Mouse (Mus musculus): ENCODE results near the gene Det1. TPM values are rescaled to one million over a fixed set of nuclear protein-coding genes. Genes with fewer than 3 reads are reported as not detected.

Det1 gene
- polyA plus RNA-seq, 1 experiment from 2014 or later: 11.3 TPM

DNA sequence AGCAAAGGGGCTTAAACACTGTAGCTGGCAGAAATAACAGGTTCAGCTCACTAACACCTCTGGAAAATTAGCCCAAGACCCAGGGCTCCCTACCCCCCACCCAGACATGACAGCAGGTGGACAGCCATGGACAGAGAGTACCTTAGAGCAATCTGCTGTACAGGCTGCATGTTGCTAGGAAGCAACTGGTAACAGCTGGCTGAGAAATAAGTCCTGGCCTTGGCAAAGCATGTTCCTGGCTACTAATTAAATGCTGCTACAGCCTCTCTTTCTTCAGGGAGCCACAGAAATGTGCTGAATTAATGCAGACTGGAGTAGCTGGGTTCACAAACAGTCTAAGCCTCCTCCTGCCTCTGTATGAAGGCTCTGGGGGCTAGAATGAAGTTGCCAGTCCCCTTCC is 32.3 kb downstream of the Det1 start:
- Histone ChIP-seq H3K9me3 (ENCODE audit: control insufficient read depth, low read length) (no peaks in the 10 kb centered on the region), H3K36me3 (ENCODE audit: control insufficient read depth, insufficient read depth, low read length) (no peaks in the 10 kb centered on the region), H3K4me1 (ENCODE audit: control insufficient read depth in 2 of 2, insufficient read depth in 2 of 2, low read length in 2 of 2) (peaks cover 0 to 4% of the 10 kb centered on the region in 2 experiments; a peak in 2 of 4 replicates), H3K4me2 (ENCODE audit: low read length) (no peak overlapping the region), H3K27ac (replicated peaks in 1 of 2; ENCODE audit: control insufficient read depth in 1 of 2, insufficient read depth in 1 of 2, low read depth in 2 of 2, low read length in 2 of 2) (no peak overlapping the region), H3K9ac (ENCODE audit: low read length) (no peak overlapping the region), H3K4me3 (ENCODE audit: control insufficient read depth in 1 of 2, insufficient read depth in 1 of 2, low read depth in 1 of 2, low read length in 2 of 2) (no peak overlapping the region), H3K27me3 (ENCODE audit: control insufficient read depth, insufficient read depth, low read length) (no peaks in the 10 kb centered on the region)
- no peak for ATAC-seq (ENCODE audit: insufficient number of reproducible peaks, insufficient read depth, low FRiP score, low read depth)

DNA sequence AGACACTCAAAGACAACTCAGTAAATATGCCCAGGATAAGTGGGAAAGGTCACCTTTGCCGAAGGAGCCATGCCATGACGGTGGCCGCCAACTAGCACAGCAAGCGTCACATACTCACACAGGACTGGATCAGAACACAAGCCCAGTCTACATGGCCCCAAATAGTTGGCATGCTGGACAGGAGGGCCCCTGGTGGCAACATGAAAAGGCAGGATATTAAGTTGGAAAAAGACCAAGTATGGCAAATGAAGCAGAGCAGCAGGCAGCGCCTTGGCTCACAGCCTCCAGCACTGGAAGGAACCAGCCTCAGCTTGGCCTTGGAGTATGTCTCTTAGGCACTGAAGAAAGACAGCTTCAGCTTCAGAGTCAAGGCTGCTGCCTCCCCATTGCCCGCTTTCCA is 33.3 kb downstream of the Det1 start:
- peaks cover 0 to 4% of the 10 kb centered on the region in 2 experiments; a peak in 2 of 4 replicates for H3K4me1 ChIP-seq (ENCODE audit: control insufficient read depth in 2 of 2, insufficient read depth in 2 of 2, low read length in 2 of 2)
- ATAC-seq (ENCODE audit: insufficient number of reproducible peaks, insufficient read depth, low FRiP score, low read depth): no peak
- 79% methylated on average over 6 of the region's 6 CpGs for WGBS

DNA sequence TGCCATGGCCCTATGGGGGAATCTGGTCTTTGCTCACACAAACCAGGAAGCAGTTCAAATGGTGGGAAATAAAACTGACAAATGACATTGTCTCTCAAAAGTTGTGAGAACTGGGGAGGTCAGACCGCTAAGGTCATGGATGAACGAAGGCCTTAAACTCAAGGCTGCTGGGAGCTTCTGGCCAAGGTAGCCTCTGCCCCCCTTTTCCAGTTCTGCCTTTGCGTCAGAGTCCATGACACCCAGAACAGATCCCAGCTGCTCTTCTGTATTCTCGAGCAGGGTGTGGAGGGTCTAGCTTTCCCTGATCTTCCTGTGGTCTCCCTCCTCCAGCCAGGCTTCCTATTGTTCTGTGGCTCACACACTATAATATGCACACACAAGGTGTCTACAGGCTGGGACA is 39.9 kb downstream of the Det1 start:
- Histone ChIP-seq H3K4me2 (ENCODE audit: low read length) (no peak overlapping the region), H3K36me3 (ENCODE audit: control insufficient read depth, insufficient read depth, low read length) (no peaks in the 10 kb centered on the region), H3K27ac (replicated peaks in 1 of 2; ENCODE audit: control insufficient read depth in 1 of 2, insufficient read depth in 1 of 2, low read depth in 2 of 2, low read length in 2 of 2) (no peak overlapping the region), H3K4me3 (ENCODE audit: control insufficient read depth in 1 of 2, insufficient read depth in 1 of 2, low read depth in 1 of 2, low read length in 2 of 2) (no peak overlapping the region), H3K9ac (ENCODE audit: low read length) (no peak overlapping the region), H3K4me1 (ENCODE audit: control insufficient read depth in 2 of 2, insufficient read depth in 2 of 2, low read length in 2 of 2) (no peaks in the 10 kb centered on the region), H3K9me3 (ENCODE audit: control insufficient read depth, low read length) (no peaks in the 10 kb centered on the region), H3K27me3 (ENCODE audit: control insufficient read depth, insufficient read depth, low read length) (no peaks in the 10 kb centered on the region)
- 74% methylated on average over 4 of the region's 4 CpGs for WGBS
- no peak for ATAC-seq (ENCODE audit: insufficient number of reproducible peaks, insufficient read depth, low FRiP score, low read depth)

More for the DNA sequence above, 33.3 kb downstream of the Det1 start:
- Histone ChIP-seq H3K9me3 (ENCODE audit: control insufficient read depth, low read length) (no peaks in the 10 kb centered on the region), H3K4me2 (ENCODE audit: low read length) (no peak overlapping the region), H3K27me3 (ENCODE audit: control insufficient read depth, insufficient read depth, low read length) (no peaks in the 10 kb centered on the region), H3K4me3 (ENCODE audit: control insufficient read depth in 1 of 2, insufficient read depth in 1 of 2, low read depth in 1 of 2, low read length in 2 of 2) (no peak overlapping the region), H3K36me3 (ENCODE audit: control insufficient read depth, insufficient read depth, low read length) (no peaks in the 10 kb centered on the region), H3K27ac (replicated peaks in 1 of 2; ENCODE audit: control insufficient read depth in 1 of 2, insufficient read depth in 1 of 2, low read depth in 2 of 2, low read length in 2 of 2) (no peak overlapping the region), H3K9ac (ENCODE audit: low read length) (no peak overlapping the region)

DNA sequence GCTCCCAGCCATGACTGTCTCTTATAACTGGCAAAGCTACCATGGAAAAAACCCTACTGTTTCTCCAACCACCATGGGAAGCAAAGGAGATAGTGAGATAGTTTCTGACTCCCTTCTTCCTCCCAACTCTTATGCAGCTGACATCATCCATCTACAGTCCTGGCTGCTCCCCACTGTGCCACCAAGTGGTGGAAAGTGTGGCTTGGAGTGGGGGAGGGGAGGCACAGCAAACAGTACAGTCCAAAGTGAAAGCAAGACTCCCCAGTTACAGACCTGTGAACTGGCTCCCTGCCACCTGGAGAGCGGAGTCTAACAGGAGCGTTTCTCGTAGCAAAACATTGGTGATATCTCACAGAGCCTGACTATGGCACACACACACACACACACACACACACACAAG is 43.2 kb downstream of the Det1 start:
- Histone ChIP-seq H3K4me1 (ENCODE audit: control insufficient read depth in 2 of 2, insufficient read depth in 2 of 2, low read length in 2 of 2) (no peaks in the 10 kb centered on the region), H3K36me3 (ENCODE audit: control insufficient read depth, insufficient read depth, low read length) (no peaks in the 10 kb centered on the region), H3K9ac (ENCODE audit: low read length) (no peak overlapping the region), H3K9me3 (ENCODE audit: control insufficient read depth, low read length) (no peaks in the 10 kb centered on the region), H3K4me2 (ENCODE audit: low read length) (no peak overlapping the region), H3K27ac (replicated peaks in 1 of 2; ENCODE audit: control insufficient read depth in 1 of 2, insufficient read depth in 1 of 2, low read depth in 2 of 2, low read length in 2 of 2) (no peak overlapping the region), H3K4me3 (ENCODE audit: control insufficient read depth in 1 of 2, insufficient read depth in 1 of 2, low read depth in 1 of 2, low read length in 2 of 2) (no peak overlapping the region), H3K27me3 (ENCODE audit: control insufficient read depth, insufficient read depth, low read length) (peaks cover 13% of the 10 kb centered on the region)
- ATAC-seq (ENCODE audit: insufficient number of reproducible peaks, insufficient read depth, low FRiP score, low read depth): no peak
- 55% methylated on average over 3 of the region's 3 CpGs for WGBS

DNA sequence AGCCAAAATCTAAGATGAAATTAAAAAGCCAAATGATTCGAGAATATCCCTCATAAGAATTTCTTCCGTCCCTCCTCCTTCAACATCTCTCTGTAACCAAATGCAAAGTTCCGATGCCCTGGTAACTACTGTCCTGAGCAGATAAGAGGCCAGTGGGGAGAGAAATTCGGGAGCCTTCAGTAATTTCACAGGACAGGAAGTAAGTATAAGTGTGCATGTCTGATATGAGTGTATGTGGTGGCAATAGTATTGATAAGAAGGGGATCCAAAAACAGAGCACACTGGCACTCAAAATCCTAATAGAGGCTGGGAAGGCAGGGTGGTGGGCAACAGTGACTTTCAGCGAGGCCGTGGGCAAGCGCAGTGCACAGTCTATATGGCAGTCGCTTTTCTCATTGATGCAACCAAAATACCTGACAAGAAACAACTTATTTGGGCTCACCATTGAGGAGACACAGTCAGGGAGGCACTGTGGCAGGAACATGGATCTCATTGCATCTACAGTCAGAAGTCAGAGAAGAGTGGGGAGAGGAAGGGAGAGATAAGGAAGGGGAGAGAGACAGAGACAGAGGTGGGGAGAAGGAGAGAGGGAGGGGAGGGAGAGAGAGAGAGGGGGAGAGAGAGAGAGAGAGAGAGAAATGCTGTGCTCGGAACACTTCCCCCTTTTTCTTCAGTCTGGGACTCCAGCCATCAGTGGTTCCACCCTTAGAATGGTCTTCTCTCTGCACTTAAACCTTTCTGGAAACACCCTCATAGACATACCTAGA is 47.1 kb downstream of the Det1 start:
- no peak for ATAC-seq (ENCODE audit: insufficient number of reproducible peaks, insufficient read depth, low FRiP score, low read depth)
- 60% methylated on average over 9 of the region's 9 CpGs for WGBS

DNA sequence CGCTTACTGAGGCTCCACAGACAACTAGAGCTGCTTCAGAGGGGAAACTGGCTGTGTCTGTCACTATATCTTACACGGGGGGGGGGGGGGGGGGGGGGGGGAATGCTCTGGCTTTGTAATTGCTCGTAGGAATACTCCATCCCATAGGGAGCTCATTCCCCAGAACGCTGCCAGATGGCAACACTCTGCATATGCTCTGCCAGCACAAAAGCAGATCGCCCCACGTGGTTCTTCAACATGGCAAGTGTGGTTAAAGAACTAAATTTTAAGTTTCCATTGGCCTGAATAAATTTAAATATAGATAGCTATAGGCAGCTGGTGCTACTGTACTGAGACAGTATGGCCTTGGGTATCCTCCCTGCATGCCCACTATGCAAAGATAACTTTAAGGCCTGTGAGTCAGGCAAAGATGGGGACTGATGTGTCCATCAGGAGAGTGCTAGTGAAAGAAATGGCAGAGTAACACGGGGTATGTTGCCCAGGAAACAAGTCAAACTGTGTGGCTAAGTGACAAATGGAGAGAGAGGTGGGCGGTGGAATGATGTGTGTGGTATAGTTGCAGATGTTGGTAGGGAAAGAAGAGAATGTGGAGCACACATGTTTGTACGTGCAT is 49.1 kb downstream of the Det1 start:
- Histone ChIP-seq H3K27me3 (ENCODE audit: control insufficient read depth, insufficient read depth, low read length) (peaks cover 14% of the 10 kb centered on the region), H3K4me1 (ENCODE audit: control insufficient read depth in 2 of 2, insufficient read depth in 2 of 2, low read length in 2 of 2) (peaks cover 14 to 18% of the 10 kb centered on the region in 2 experiments), H3K36me3 (ENCODE audit: control insufficient read depth, insufficient read depth, low read length) (peaks cover 1% of the 10 kb centered on the region), H3K4me3 (ENCODE audit: control insufficient read depth in 1 of 2, insufficient read depth in 1 of 2, low read depth in 1 of 2, low read length in 2 of 2) (no peak overlapping the region), H3K9me3 (ENCODE audit: control insufficient read depth, low read length) (no peaks in the 10 kb centered on the region), H3K4me2 (ENCODE audit: low read length) (no peak overlapping the region), H3K27ac (replicated peaks in 1 of 2; ENCODE audit: control insufficient read depth in 1 of 2, insufficient read depth in 1 of 2, low read depth in 2 of 2, low read length in 2 of 2) (no peak overlapping the region), H3K9ac (ENCODE audit: low read length) (no peak overlapping the region)
- ATAC-seq (ENCODE audit: insufficient number of reproducible peaks, insufficient read depth, low FRiP score, low read depth): no peak
- WGBS: 64% methylated on average over 8 of the region's 9 CpGs

More for the DNA sequence above, 47.1 kb downstream of the Det1 start:
- Histone ChIP-seq H3K27ac (replicated peaks in 1 of 2; ENCODE audit: control insufficient read depth in 1 of 2, insufficient read depth in 1 of 2, low read depth in 2 of 2, low read length in 2 of 2) (no peak overlapping the region), H3K4me2 (ENCODE audit: low read length) (no peak overlapping the region), H3K36me3 (ENCODE audit: control insufficient read depth, insufficient read depth, low read length) (no peaks in the 10 kb centered on the region), H3K4me1 (ENCODE audit: control insufficient read depth in 2 of 2, insufficient read depth in 2 of 2, low read length in 2 of 2) (peaks cover 7 to 8% of the 10 kb centered on the region in 2 experiments), H3K27me3 (ENCODE audit: control insufficient read depth, insufficient read depth, low read length) (peaks cover 14% of the 10 kb centered on the region), H3K9me3 (ENCODE audit: control insufficient read depth, low read length) (no peaks in the 10 kb centered on the region), H3K4me3 (ENCODE audit: control insufficient read depth in 1 of 2, insufficient read depth in 1 of 2, low read depth in 1 of 2, low read length in 2 of 2) (no peak overlapping the region), H3K9ac (ENCODE audit: low read length) (no peak overlapping the region)

DNA sequence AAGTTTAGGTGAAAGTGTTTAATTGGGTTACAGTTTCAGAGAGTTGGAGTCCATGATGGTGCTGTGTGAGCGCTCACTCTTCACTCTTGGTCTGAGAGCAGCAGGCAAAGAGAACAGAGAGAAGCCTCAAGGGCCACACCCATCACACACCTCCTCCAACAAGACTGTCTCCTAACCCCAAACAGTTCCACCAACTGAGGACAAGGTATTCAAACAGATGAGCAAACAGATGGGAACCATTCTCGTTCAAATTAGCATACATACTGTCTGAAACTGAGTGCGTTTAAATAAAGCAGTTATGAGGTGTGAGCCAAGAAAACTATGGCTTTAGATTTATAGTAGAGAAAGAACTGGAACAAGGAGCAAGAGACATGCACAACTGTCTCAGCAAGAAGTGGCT is 50.4 kb downstream of the Det1 start:
- Histone ChIP-seq H3K27ac (replicated peaks in 1 of 2; ENCODE audit: control insufficient read depth in 1 of 2, insufficient read depth in 1 of 2, low read depth in 2 of 2, low read length in 2 of 2) (no peak overlapping the region), H3K27me3 (ENCODE audit: control insufficient read depth, insufficient read depth, low read length) (peaks cover 14% of the 10 kb centered on the region), H3K4me3 (ENCODE audit: control insufficient read depth in 1 of 2, insufficient read depth in 1 of 2, low read depth in 1 of 2, low read length in 2 of 2) (no peak overlapping the region), H3K36me3 (ENCODE audit: control insufficient read depth, insufficient read depth, low read length) (peaks cover 13% of the 10 kb centered on the region), H3K9me3 (ENCODE audit: control insufficient read depth, low read length) (no peaks in the 10 kb centered on the region), H3K4me1 (ENCODE audit: control insufficient read depth in 2 of 2, insufficient read depth in 2 of 2, low read length in 2 of 2) (peaks cover 14 to 18% of the 10 kb centered on the region in 2 experiments), H3K9ac (ENCODE audit: low read length) (no peak overlapping the region), H3K4me2 (ENCODE audit: low read length) (no peak overlapping the region)
- ATAC-seq (ENCODE audit: insufficient number of reproducible peaks, insufficient read depth, low FRiP score, low read depth): no peak
- 84% methylated on average over 3 of the region's 3 CpGs for WGBS
